Mouse (Mus musculus) spleen, adult 2 months (tissue): ENCODE data around the gene 6030458C11Rik.

Experiments
- CTCF ChIP-seq: fragments of 200-500 bp; IDR thresholded peaks from 2 replicates; pipeline ENCODE4 v1.5.1; 2011; ENCODE audit warnings: mild to moderate bottlenecking, inconsistent platforms; ENCODE audit not compliant: insufficient read depth, insufficient read length, insufficient replicate concordance; ENCODE audit errors: extremely low read depth
- POLR2A ChIP-seq: fragments of 200-500 bp; IDR thresholded peaks from 2 replicates; pipeline ENCODE4 v1.6.1; 2011; ENCODE audit warnings: low read depth, low read length, inconsistent platforms

GRCm38 (mm10) chr15:12822416-12823395, 1.7 kb downstream of the 6030458C11Rik start:
- no peak for TF ChIP-seq CTCF
- TF ChIP-seq POLR2A, result no peak
